Mouse (Mus musculus): ENCODE results near the gene Tas1r1.

DNA sequence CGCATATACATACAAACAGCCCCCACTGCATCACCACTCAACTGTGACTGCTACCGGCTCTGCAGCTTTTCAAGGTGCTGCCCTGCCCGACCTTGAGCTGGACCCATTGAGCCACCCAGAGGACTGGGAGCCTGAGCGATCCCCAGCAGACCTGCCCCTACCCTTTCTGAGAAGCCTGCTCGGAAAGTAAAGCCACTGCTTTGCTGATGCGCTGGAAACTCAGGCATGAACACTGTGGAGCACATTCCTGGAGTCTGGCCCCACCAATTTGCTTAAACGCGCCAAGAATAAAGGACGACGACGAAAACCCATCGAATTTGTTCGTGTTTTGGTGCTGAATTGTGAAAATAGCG is 30.2 kb downstream of the Tas1r1 start:
- TF ChIP-seq CTCF (IDR thresholded peaks at IDR 0.05; ENCODE audit: extremely low read depth, insufficient read depth, insufficient read length, insufficient replicate concordance) (no peak), POLR2A (IDR thresholded peaks at IDR 0.05; ENCODE audit: low read depth, low read length) (no peak)
